Mouse (Mus musculus) lung, adult 2 months (tissue): ENCODE data around the gene Chst10.

Experiments
- CTCF ChIP-seq: fragments of 200-500 bp; IDR thresholded peaks from 2 replicates; pipeline ENCODE4 v1.5.1; 2011; ENCODE audit warnings: mild to moderate bottlenecking, low read length, control low read depth; ENCODE audit not compliant: insufficient read depth
- POLR2A ChIP-seq: fragments of 200-500 bp; IDR thresholded peaks from 2 replicates; pipeline ENCODE4 v1.6.1; 2011; ENCODE audit warnings: low read depth, mild to moderate bottlenecking, control low read depth, low read length, borderline replicate concordance; ENCODE audit errors: extremely low read depth

GRCm38 (mm10) chr1:38929468-38929867 is 31.5 kb upstream of the Chst10 start:
- TF ChIP-seq CTCF (no peak), POLR2A (no peak)
